Mouse (Mus musculus): ENCODE measurements around the gene Mrvi1.
A peak's percentile ranks its signal among the peaks of the same experiment; 100 is the strongest.
"Not testable (repeated sequence)": the region's sequence is repeated elsewhere in the genome, so short reads cannot be mapped to it uniquely, and the experiment has no call there.

Gene Mrvi1

GRCm38 (mm10) chr7:110941116-110941521 lies 41.1 kb downstream of the Mrvi1 start:
- DNase-seq (ENCODE audit: low spot score in 2 of 2): no peak

GRCm38 (mm10) chr7:110935815-110936762 lies 46.2 kb downstream of the Mrvi1 start:
- DNase-seq (ENCODE audit: low spot score in 2 of 2): no peak

DNA sequence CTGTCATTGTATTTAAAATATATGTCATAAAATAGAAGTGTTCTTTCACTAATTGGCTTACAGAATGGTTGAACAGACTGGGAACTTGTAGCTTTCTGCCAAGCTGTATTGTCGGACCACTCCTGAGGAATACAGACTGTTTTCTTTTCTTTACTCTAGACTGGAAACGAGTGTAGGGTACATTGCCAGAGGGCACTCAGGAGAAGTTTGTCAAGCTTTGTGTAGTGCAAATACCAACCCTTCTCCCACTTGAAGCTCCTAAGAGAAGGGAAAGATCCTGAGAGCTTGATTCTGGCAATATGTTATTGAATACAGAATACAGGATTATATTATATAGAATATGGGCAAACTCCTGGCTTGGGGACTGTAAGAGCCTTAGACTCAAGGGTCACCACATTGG lies 48.3 kb downstream of the Mrvi1 start:
- no peak for DNase-seq (ENCODE audit: low spot score in 2 of 2)

DNA sequence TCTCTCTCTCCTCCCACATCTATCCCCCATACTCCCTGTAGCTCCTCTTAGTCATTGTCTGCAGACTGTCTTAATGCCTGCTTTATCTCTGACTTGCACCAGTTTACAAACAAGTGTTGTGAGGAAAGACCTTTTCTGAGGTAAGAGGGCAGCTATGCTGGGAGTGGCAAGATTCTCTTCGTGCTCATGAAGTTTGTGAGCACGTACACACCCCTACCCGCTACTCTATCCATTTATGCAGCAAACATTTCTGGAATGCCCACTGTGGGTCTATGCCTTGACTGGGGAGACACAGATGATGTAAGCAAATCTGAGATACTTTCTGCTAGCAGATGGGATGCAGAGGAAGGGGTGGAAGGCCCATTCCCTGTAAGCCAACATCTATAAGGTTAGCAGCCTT lies 48.9 kb downstream of the Mrvi1 start:
- DNase-seq (ENCODE audit: low spot score in 2 of 2): no peak

DNA sequence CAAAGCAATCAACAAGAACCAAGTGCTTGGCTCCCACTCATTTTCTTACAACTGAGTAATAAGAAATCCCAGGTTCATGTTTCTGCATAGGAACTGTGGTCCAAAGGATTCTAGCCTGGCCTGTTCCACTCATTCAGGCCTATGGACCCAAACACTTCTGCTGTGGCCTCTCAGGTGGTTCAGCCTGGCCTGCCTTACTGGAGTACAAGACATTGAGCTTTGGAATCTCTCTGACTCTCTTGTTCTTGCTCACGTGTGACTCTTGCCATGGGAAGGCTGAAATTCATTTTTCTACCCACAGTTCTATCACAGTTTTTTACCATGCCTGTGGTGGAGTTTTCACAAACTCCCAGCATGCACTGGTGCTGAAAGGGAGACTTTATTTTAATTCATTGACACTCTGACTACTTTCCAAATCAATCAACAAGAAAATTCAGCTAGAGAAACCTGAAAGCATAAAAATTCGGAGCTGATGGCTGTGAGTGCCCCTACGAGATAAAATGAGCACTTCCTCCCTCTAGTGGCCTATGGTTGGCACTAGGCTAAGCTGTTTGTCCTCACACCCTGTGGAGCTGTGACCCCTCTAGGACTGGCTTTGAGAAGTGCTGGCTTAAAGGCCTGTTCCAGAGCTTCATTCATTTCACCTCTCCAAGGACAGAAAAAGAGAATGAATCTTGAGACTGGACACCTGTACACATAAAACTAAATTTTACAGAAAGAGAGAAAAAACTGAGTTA lies 52.0 kb downstream of the Mrvi1 start:
- DNase-seq (ENCODE audit: low spot score in 2 of 2): peak; percentile 62 to 72

GRCm38 (mm10) chr7:110926562-110926961 lies 55.7 kb downstream of the Mrvi1 start:
- no peak for DNase-seq (ENCODE audit: low spot score in 2 of 2)

DNA sequence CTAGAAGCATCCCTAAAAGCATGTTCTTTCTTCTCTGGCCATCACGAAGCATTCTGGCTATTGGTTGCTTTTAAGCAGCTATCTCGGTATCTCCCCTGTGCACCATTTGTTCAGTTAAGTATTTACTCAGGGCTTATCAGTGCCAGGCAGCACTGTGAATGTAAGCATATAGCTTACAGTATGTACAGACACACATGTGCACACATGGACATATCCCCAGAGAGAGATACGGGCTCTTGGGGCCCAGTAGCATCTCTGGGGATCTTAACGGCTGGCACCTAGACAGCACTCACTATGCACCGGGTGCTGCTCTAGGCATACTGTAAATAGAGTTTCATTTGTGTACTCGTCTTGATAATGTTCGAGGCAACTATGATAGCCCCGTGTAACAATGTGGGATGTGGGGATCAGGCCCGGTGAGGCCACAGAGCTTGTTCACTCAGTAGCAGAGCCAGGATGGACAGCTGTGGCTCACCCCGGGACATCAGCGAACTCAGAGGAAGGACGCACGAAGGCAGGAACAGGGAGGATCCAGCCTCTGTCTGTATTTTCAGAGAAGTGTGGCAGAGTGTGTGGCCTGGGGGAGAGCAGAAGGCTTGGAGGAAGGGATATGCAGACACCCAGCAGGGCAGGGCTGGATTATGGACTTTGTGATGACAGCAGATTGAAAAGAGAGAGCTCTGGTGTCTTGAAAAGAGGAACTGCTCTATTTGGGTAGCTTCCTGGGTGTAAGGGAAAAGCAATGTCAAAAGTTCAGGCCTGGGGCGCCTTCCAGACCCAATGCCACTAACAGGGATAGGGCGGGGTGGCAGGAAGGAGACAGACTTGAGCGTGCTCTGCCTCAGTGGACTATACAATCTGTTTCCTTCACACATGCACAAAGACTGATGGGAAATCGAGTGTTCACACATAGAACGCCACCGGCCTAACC lies 61.7 kb downstream of the Mrvi1 start:
- peak; percentile 70 to 74 for DNase-seq (ENCODE audit: low spot score in 2 of 2)

DNA sequence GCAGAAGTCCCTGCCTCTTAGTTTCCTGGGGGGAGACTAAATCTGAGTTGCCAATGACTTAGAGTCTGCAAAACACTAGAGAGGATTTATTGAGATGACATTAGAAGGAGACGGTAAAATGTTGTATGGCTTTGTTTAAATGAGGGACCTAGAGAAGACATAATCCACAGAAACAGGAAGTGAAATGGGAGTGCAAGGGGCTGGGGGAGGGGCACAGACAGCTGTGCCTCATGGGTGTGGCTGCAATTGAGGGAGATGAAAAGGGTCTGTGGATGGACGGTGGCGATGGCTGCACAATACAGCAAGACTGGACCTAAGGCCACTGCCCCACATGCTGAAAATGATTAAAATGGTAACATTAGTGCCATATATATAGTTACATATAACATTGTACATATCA lies 62.5 kb downstream of the Mrvi1 start:
- peak; percentile 71 to 76 for DNase-seq (ENCODE audit: low spot score in 2 of 2)

GRCm38 (mm10) chr7:110915913-110916312 lies 66.3 kb downstream of the Mrvi1 start:
- no peak for DNase-seq (ENCODE audit: low spot score in 2 of 2)

- peak; percentile 20 to 28 for DNase-seq (ENCODE audit: low spot score in 2 of 2)
These were observed 67.7 kb downstream of the Mrvi1 start for GRCm38 (mm10) chr7:110914531-110914930.

DNA sequence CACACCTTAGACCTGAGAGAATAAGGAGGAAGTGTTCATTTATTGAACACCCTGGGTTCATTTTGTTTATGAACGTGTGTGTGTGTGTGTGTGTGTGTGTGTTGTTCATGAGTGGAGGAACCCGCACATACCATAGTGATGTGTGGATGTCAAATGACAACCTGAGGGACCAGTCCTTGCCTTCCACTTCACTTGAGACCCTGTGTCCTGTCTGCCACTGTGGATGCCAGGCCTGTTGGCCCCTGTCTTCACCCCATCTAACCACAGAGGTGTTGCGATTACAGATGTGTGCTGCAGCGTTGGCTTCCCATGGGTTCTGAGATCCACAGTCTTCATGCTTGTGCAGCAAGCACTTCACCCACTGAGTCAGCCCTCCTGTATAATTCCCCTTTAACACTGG lies 68.5 kb downstream of the Mrvi1 start:
- DNase-seq (ENCODE audit: low spot score in 2 of 2): no peak

DNA sequence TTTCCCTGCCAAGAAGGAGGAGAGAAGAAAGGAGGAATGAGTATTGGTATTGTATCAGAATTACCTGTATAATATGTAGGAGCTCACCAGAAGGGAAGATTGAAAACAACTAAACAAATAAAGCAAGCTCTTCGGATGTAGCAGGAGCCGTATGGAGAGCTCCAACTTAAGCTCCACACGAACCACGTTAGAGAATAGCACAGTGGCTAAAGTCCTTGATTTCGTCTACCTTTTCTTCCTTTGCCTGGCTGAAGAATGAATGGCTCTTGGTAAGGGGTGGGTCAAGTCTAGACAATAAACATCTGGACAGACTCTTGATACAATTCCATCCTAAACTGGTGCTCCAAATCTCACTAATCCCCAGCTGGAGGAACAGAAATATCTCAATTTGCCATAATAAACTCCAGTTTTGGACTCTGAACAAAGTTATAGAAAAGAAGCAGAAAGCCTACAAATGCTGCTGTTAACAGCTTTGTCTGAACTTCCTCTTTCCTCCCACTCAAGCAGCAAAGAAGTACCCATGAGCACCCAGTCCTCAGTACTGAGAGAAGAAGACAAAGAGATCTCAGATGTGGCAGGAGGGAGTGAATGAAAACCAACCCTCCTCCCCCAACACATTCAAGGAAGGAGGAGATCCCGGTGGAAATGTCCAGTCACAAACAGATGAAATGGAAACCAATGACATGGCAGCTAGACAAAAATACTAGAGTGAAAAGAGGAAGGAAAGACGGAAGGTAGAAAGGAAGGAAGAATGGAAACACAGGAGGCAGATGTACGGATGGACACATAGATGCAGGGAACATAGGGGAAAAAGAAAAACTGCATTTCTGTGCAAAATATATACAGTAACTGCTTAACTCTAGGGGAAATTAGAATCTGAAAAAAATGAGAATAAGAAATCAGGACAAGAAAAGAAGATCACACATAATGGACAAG lies 73.8 kb downstream of the Mrvi1 start:
- peak; percentile 48 to 51 for DNase-seq (ENCODE audit: low spot score in 2 of 2)

- DNase-seq (ENCODE audit: low spot score in 2 of 2): no peak
These were observed 75.7 kb downstream of the Mrvi1 start for GRCm38 (mm10) chr7:110906566-110906965.

DNA sequence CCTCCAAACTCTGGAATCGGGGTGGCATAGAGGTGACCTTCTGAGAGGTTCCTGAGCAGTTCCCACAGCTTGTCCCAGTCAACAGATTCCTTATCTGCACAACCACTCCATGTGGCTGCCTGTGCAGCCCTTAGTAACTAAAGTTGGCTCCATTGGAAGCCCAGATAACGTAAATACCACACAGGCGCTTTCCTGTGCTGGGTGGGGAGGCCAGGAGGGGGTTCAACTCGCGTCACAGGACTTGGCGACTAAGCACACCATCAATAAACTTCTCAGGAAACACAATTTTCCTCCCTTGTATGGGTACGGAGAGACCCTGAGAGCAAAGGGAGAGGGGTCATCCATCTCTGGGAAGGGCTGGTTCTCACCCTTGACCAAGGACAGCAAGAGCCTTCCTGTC lies 79.0 kb downstream of the Mrvi1 start:
- peak in 1 of 2 experiments; percentile 12 for DNase-seq (ENCODE audit: low spot score in 2 of 2)

DNA sequence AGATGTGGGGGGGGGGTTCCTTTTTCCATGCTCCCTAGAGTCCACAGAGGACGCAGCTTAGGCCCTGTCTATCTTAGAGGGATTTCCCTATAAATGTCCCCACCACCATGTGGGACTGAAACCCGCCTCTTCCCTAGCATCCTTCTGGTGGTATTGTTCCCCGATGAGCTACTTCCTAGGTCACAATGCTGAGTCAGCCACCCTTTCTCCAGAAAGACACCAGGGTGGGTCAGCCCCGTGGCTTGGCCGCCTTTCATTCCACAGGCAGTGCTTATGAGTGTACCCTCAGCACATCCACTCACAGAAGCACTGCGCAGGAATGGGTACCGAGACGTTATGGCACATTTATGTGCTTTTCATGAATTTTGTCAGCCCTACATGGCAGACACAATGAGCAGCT lies 85.1 kb downstream of the Mrvi1 start:
- no peak for DNase-seq (ENCODE audit: low spot score in 2 of 2)

DNA sequence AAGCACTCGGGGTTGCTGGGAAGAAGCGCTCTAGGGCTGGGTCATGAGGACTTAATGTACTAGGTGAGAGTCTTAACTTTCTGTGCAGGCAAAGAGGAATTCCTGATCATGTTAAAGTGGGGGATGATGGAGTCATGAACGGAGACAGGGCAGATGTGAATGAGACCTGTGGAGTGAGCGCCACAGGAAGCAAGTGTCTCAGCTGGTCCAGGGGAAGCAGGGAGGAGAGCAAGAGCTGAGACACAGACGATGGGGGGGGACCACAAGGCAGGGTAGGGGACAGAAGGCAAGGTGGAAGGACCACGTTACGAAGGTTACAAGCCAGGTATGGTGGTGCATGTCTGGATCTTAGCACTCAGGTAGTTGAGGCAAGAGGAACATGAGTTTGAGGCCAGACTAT lies 85.8 kb downstream of the Mrvi1 start:
- no peak for DNase-seq (ENCODE audit: low spot score in 2 of 2)

GRCm38 (mm10) chr7:110895772-110896171 lies 86.5 kb downstream of the Mrvi1 start:
- DNase-seq (ENCODE audit: low spot score in 2 of 2): not testable (repeated sequence)

DNA sequence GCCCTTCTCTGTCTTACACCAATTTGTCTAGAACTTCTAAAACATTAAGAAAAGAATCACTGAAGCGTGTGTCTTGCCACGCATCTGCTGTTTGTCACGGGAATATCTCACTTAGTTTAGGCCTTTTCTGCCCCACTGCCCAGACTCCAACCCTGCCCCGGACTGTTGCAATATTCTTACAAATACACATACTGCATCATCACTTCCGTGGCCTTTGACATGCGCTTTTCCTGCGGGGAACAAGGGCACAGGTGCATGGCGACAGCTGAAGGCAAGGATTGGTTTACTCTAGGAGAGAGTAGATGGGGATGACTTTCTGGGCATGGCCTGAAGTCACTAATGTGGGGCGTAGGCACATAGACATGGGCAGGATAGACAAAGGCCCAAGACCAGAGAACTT lies 87.6 kb downstream of the Mrvi1 start:
- DNase-seq (ENCODE audit: low spot score in 2 of 2): no peak

DNA sequence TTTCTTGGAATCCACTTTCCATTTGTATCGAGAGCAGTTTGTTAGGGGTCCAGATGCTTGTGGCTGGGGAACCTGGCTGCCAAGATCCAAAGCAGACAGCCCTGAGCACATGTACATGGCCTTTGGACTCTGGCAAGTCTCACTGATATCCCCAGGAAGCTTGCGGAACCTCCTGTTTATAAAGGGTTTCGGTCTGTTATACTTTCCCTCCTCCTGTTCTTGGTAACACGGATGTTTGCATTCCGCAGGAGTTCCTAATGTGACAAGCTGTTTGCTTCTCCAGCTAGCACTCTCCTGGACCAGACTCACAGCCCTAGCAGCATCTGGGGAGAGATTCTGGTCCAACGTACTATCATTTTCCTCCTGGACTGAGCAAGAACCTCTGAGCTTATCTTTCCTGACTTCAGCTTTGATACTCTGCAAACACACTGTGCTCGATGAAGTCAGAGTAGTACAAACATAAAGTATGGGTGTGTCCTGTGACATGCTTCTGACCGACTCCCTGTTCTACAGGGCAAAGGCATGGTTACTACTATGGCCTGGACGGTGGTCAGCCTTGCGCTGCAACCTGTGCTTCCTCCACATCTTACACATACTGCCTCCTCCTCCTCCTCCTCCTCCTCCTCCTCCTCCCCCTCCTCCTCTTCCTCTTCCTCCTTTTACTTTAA lies 88.2 kb downstream of the Mrvi1 start:
- DNase-seq (ENCODE audit: low spot score in 2 of 2): no peak

DNA sequence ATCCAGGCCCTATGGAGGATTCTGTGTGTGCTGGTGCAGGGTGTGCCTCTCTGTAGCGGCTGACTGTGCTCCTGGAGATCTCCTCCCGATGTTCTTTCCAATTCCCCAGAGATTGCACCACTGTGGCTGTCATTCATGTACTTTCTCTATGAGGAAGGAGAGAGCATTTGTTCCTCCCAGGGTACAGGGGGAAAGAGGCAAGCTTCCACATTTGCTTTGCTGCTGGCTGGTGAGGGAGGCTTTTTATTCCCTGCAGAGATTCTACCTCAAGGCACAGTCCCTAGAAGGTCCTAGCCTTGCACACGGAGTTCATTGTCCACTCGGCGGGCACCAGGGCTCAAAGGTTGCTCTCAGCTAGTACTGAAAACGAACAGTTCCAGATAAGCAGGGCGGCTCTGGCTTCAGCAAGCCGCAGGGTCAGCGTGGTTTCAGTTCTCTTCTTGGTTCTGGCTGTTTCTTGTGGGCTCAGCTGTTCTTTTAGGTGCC lies 90.7 kb downstream of the Mrvi1 start:
- DNase-seq (ENCODE audit: low spot score in 2 of 2): peak; percentile 43 to 56
